Mouse (Mus musculus): ENCODE measurements around the gene Ercc5. TPM values are rescaled to one million over a fixed set of nuclear protein-coding genes. Genes with fewer than 3 reads are reported as not detected.

Ercc5 gene
- total RNA-seq, 2 experiments from 2014 or later = 6.5 to 6.7 TPM

GRCm38 (mm10) chr1:44167859-44168383 lies 20.4 kb downstream of the Ercc5 start:
- no peak for ATAC-seq (replicated peaks; ENCODE audit: low FRiP score, poor library complexity, severe bottlenecking)

- no peak for ATAC-seq (replicated peaks; ENCODE audit: low FRiP score, poor library complexity, severe bottlenecking)
These were observed 25.1 kb downstream of the Ercc5 start for GRCm38 (mm10) chr1:44172656-44173055.

- ATAC-seq (replicated peaks; ENCODE audit: low FRiP score, poor library complexity, severe bottlenecking) = no peak
These were observed 26.4 kb downstream of the Ercc5 start for GRCm38 (mm10) chr1:44173903-44174302.

- no peak for ATAC-seq (replicated peaks; ENCODE audit: low FRiP score, poor library complexity, severe bottlenecking)
These were observed 30.5 kb downstream of the Ercc5 start for GRCm38 (mm10) chr1:44178086-44178485.

GRCm38 (mm10) chr1:44186396-44186795 lies 38.9 kb downstream of the Ercc5 start:
- ATAC-seq (replicated peaks; ENCODE audit: low FRiP score, poor library complexity, severe bottlenecking) = no peak

- no peak for ATAC-seq (replicated peaks; ENCODE audit: low FRiP score, poor library complexity, severe bottlenecking)
These were observed 51.0 kb downstream of the Ercc5 start for GRCm38 (mm10) chr1:44198273-44199171.

- ATAC-seq (replicated peaks; ENCODE audit: low FRiP score, poor library complexity, severe bottlenecking) = no peak
These were observed 55.3 kb downstream of the Ercc5 start for GRCm38 (mm10) chr1:44202876-44203275.

GRCm38 (mm10) chr1:44214443-44214842 lies 66.9 kb downstream of the Ercc5 start:
- ATAC-seq (replicated peaks; ENCODE audit: low FRiP score, poor library complexity, severe bottlenecking) = no peak

GRCm38 (mm10) chr1:44216352-44217116 lies 69.0 kb downstream of the Ercc5 start:
- no peak for ATAC-seq (replicated peaks; ENCODE audit: low FRiP score, poor library complexity, severe bottlenecking)

GRCm38 (mm10) chr1:44217118-44217517 lies 69.6 kb downstream of the Ercc5 start:
- no peak for ATAC-seq (replicated peaks; ENCODE audit: low FRiP score, poor library complexity, severe bottlenecking)

GRCm38 (mm10) chr1:44218876-44219275 lies 71.3 kb downstream of the Ercc5 start, which contains the start of gene Mettl21e:
Gene Mettl21e (minus strand): TSS chr1:44218961.
- no peak for ATAC-seq (replicated peaks; ENCODE audit: low FRiP score, poor library complexity, severe bottlenecking)

GRCm38 (mm10) chr1:44229044-44229443 lies 81.5 kb downstream of the Ercc5 start:
- no peak for ATAC-seq (replicated peaks; ENCODE audit: low FRiP score, poor library complexity, severe bottlenecking)

Other genes with a start within 250 kb of the Ercc5 start
- gene Tpp2, start 214.1 kb upstream of the Ercc5 start, total RNA-seq (2015; ENCODE audit: low replicate concordance) = 42.2 and 53.2 TPM in 2 replicates
- gene Tpp2, start 214.1 kb upstream of the Ercc5 start, total RNA-seq (2017; ENCODE audit: low replicate concordance) = 31.3 and 51.7 TPM in 2 replicates
- gene Mettl21c, start 127.7 kb upstream of the Ercc5 start, total RNA-seq (2015; ENCODE audit: low replicate concordance) = not detected in 2 replicates
- not detected in 2 replicates for gene Mettl21c, start 127.7 kb upstream of the Ercc5 start, total RNA-seq (2017; ENCODE audit: low replicate concordance)
- gene Gm8251, start 85.8 kb upstream of the Ercc5 start, total RNA-seq (2015; ENCODE audit: low replicate concordance) = 2.1 and 5.4 TPM in 2 replicates
- 3.3 and 5.9 TPM in 2 replicates for gene Gm8251, start 85.8 kb upstream of the Ercc5 start, total RNA-seq (2017; ENCODE audit: low replicate concordance)
- 22.7 and 36.9 TPM in 2 replicates for gene Tex30, start 45.3 kb upstream of the Ercc5 start, total RNA-seq (2015; ENCODE audit: low replicate concordance)
- 8.5 and 34.1 TPM in 2 replicates for gene Tex30, start 45.3 kb upstream of the Ercc5 start, total RNA-seq (2017; ENCODE audit: low replicate concordance)
- 1.1 and 1.7 TPM in 2 replicates for gene Kdelc1, start 28.9 kb upstream of the Ercc5 start, total RNA-seq (2015; ENCODE audit: low replicate concordance)
- 0.64 and 1.5 TPM in 2 replicates for gene Kdelc1, start 28.9 kb upstream of the Ercc5 start, total RNA-seq (2017; ENCODE audit: low replicate concordance)
- 0.72 and 1.3 TPM in 2 replicates for gene Bivm, start 28.8 kb upstream of the Ercc5 start, total RNA-seq (2015; ENCODE audit: low replicate concordance)
- 0.64 TPM in 1 of 2 replicates, not detected in the other for gene Bivm, start 28.8 kb upstream of the Ercc5 start, total RNA-seq (2017; ENCODE audit: low replicate concordance)
- gene Mettl21e, start 71.2 kb downstream of the Ercc5 start, total RNA-seq (2015; ENCODE audit: low replicate concordance) = not detected in 2 replicates
- gene Mettl21e, start 71.2 kb downstream of the Ercc5 start, total RNA-seq (2017; ENCODE audit: low replicate concordance) = not detected in 2 replicates

Data from erythroid progenitor cell, adult 5-6 weeks (primary cell).